In genomic region chr1:181241185-181241584, GRCm38 (mm10) we compare ENCODE assay signal across 15 mouse cellular contexts.
"Had no signal": no experiment of that assay in that cellular context is flagged by ENCODE, and none has a peak within 500 bp of the region (broad histone marks: within the 10 kb centered on the region; RNA-seq: fewer than 3 reads in every experiment).

No protein-coding gene starts in this region.

- H3K4me3 ChIP-seq: neural tube, embryonic 15.5 days; stomach, embryonic 15.5 days had no signal

- H3K27ac ChIP-seq: neural tube, embryonic 15.5 days; stomach, embryonic 15.5 days; stomach, postnatal 0 days had no signal

- H3K27me3 ChIP-seq: neural tube, embryonic 15.5 days; stomach, embryonic 15.5 days had no signal

- H3K9ac ChIP-seq: neural tube, embryonic 15.5 days; stomach, embryonic 15.5 days had no signal

- H3K4me1 ChIP-seq: neural tube, embryonic 15.5 days had no signal

- DNase-seq: retina, postnatal 1 day; right cerebral cortex, adult 18-20 months; right cerebral cortex, postnatal 14 days; right cerebral cortex, postnatal 25 days; right cerebral cortex, postnatal 4 days; spleen, adult 18-20 months; thymus, adult 18-20 months; thymus, adult 2 months; thymus, postnatal 14 days; thymus, postnatal 25 days; thymus, postnatal 36 days; thymus, postnatal 4 days had no signal

- H3K4me2 ChIP-seq: neural tube, embryonic 15.5 days; stomach, embryonic 15.5 days had no signal

- H3K36me3 ChIP-seq: neural tube, embryonic 15.5 days; stomach, embryonic 15.5 days had no signal

- H3K9me3 ChIP-seq: neural tube, embryonic 15.5 days; stomach, embryonic 15.5 days had no signal
